Mouse (Mus musculus) hematopoietic stem cell, adult 5-6 weeks (primary cell): ENCODE results near the gene Gng7. TPM values are rescaled to one million over a fixed set of nuclear protein-coding genes. Genes with fewer than 3 reads are reported as not detected.

ENCODE experiments used
- ATAC-seq, 2 experiments: fragments of 125-278 bp in 1 of 2; replicated peaks in 1 of 2; 2 replicates each; pipeline ENCODE4 v1.8.0; 2016 to 2017; ENCODE audit warnings: inconsistent platforms in 2 of 2, mild to moderate bottlenecking in 2 of 2, moderate number of reproducible peaks in 2 of 2, low read depth in 1 of 2, moderate TSS enrichment in 1 of 2; ENCODE audit not compliant: low FRiP score in 2 of 2, poor library complexity in 2 of 2, severe bottlenecking in 2 of 2, insufficient read depth in 1 of 2, low TSS enrichment in 1 of 2
- total RNA-seq: library from RNA; stranded (forward); fragments of 172-1452, 232-1000 nt; gene quantifications from 2 replicates; pipeline ENCODE4 v1.2.3, GENCODE M21; 2017

Gng7 gene
- total RNA-seq, 1 experiment from 2014 or later: 0.50 TPM

GRCm38 (mm10) chr10:80930361-80931152, 84.2 kb downstream of the Gng7 start:
- peak; percentile 5; a peak in 2 of 4 replicates for ATAC-seq

DNA sequence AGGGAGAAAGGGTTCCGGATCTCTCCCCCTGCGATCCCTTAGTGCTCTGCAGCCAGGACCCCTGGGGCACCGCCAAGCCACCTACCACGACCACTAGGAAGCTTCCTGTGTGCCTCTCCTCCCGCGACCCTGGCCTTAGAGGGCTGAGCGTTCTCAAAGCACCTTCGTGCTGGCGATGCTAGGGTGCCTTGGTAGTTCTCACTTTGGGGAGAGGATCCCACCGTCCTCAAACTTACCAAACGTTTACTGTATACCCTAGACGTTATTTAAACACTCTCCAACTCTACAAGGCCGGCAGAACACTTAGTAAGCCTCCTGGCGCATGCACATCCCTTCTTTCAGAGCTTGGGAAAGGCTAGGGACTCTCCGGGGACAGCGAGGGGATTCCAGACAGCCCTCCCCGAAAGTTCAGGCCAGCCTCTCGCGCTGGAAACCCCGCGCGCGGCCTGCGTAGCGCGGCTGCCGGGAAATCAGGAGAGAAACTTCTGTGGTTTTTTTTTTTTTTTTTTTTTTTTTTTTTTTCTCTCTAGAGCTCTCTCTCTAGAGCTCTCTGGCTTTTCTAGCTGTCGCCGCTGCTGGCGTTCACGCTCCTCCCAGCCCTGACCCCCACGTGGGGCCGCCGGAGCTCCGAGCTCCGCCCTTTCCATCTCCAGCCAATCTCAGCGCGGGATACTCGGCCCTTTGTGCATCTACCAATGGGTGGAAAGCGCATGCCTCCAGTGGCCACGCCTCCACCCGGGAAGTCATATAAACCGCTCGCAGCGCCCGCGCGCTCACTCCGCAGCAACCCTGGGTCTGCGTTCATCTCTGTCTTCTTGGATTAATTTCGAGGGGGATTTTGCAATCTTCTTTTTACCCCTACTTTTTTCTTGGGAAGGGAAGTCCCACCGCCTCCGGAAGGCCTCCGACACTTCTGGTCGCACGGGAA, 85.2 kb downstream of the Gng7 start, which contains the start of gene Gadd45b:
TSS of gene Gadd45b (plus strand) at position 775 of the 928 bp plus-strand sequence.
- ATAC-seq: peak; percentile 84 to 88

GRCm38 (mm10) chr10:80928586-80929298, 86.0 kb downstream of the Gng7 start:
- ATAC-seq: peak; percentile 60 to 70

GRCm38 (mm10) chr10:80925472-80925871, 89.3 kb downstream of the Gng7 start:
- ATAC-seq: no peak

GRCm38 (mm10) chr10:80921923-80922322, 92.8 kb downstream of the Gng7 start:
- ATAC-seq: peak; percentile 25 to 27; a peak in 3 of 4 replicates

GRCm38 (mm10) chr10:80917779-80918434, 96.8 kb downstream of the Gng7 start, which contains the start of gene Lmnb2:
Gene Lmnb2 (minus strand): TSS chr10:80918245.
- ATAC-seq: peak; percentile 43 to 46; a peak in 3 of 4 replicates

DNA sequence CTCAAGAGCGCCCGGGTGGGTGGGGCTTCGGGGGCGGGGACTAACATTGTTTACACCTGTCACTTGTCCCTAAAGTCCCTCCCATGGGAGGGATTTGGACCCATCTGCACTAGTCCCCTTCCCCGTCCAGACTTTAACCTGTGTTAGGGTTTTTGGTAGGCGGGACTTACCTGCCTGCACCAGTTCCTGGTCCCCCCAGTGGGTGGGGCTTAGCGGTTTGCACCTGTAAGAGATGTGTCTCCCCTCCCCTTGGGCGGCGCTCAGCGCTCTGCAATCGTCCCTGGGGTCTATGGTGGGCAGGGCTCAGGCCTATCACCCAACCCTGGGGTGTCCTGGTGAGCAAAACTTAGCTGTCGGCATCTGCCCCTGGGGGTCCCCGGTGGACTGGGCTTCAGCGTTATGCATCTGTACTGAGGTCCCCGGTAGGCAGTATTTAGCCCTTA, 97.4 kb downstream of the Gng7 start:
- ATAC-seq: peak; percentile 3 to 11; a peak in 1 of 4 replicates

GRCm38 (mm10) chr10:80915736-80916135, 99.0 kb downstream of the Gng7 start:
- ATAC-seq: no peak

GRCm38 (mm10) chr10:80915260-80915659, 99.5 kb downstream of the Gng7 start:
- no peak for ATAC-seq

DNA sequence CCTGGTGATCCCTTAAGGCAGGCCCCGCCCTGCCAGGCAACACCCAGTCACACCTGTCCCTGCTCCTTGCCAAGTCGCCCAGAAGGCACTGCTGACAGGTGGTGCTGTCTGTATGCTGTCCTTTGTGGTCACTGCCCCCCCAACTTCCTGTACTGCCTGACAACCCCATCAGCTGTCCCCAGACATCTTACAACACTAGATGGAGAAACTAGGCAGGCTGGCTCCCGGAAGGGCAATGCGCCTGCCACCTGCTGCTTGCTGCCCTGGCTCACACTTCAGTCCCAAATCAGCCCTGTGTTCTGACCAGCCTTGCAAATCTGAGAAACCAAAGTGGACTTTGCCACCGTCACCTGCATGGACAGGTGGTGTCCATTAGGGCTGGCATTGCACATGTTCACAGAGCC, 100.5 kb downstream of the Gng7 start:
- peak in 1 of 2 experiments; percentile 35; a peak in 2 of 4 replicates for ATAC-seq

GRCm38 (mm10) chr10:80913364-80914011, 101.3 kb downstream of the Gng7 start:
- ATAC-seq: no peak

DNA sequence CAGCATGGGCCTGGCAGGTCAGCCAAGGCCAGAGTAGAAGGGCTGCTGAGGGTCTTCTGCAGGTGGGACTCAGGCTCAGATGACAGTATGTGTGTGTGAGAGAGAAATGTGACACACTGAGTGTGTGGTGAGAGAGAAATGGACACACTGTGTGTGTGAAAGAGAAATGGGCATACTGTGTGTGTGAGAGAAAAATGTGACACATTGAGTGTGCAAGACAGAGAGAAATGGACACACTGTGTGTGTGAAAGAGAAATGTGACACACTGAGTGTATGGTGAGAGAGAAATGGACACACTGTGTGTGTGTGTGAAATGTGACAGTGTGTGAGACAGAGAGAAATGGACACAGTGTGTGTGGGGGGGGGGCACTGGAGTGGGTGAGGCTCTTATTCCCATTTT, 102.9 kb downstream of the Gng7 start:
- ATAC-seq: no peak

GRCm38 (mm10) chr10:80911354-80911753, 103.4 kb downstream of the Gng7 start:
- no peak for ATAC-seq

- no peak for ATAC-seq
Measured at GRCm38 (mm10) chr10:80909375-80910162, 105.2 kb downstream of the Gng7 start.

GRCm38 (mm10) chr10:80904709-80905108, 110.0 kb downstream of the Gng7 start:
- no peak for ATAC-seq
